Mouse (Mus musculus) lung, postnatal 0 days (tissue): Measurements from ENCODE around the gene Rabgef1.

ENCODE experiments used
- CTCF ChIP-seq: IDR thresholded peaks from 2 replicates; pipeline ENCODE4 v1.5.1; 2016; ENCODE audit warnings: antibody characterized with exemption, mild to moderate bottlenecking
- EP300 ChIP-seq: IDR thresholded peaks from 2 replicates; pipeline ENCODE4 v1.6.1; 2016; ENCODE audit warnings: antibody characterized with exemption, mild to moderate bottlenecking, control low read depth

GRCm38 (mm10) chr5:130128686-130129523, 42.7 kb upstream of the Rabgef1 start:
- no peak for TF ChIP-seq EP300
- TF ChIP-seq CTCF = no peak
